Mouse (Mus musculus) ES-E14 (cell line): ENCODE measurements around the gene Myzap.

Experiments
- CHD2 ChIP-seq: IDR thresholded peaks from 2 replicates; pipeline ENCODE4 v1.6.1; 2014; ENCODE audit warnings: mild to moderate bottlenecking, low read depth, low read length, inconsistent platforms
- HCFC1 ChIP-seq: IDR thresholded peaks from 2 replicates; pipeline ENCODE4 v1.6.1; 2012; ENCODE audit warnings: low read length, inconsistent platforms, borderline replicate concordance; ENCODE audit not compliant: insufficient read depth

- no peak for TF ChIP-seq HCFC1
- no peak for TF ChIP-seq CHD2
These were observed 112.7 kb downstream of the Myzap start for GRCm38 (mm10) chr9:71479413-71479812.
